Mouse (Mus musculus): ENCODE results near the gene Cdh12.

- no peak for TF ChIP-seq POLR2A (IDR thresholded peaks at IDR 0.05; ENCODE audit: control insufficient read depth in 1 of 2, insufficient read depth in 1 of 2, low read depth in 1 of 2, low read length in 2 of 2, poor library complexity in 1 of 2)
- TF ChIP-seq CTCF (IDR thresholded peaks at IDR 0.05 in 2 of 3, conservative IDR thresholded peaks at IDR 0.05 in 1 of 3; ENCODE audit: control insufficient read depth in 1 of 3, insufficient read depth in 1 of 3, low read depth in 2 of 3, low read length in 3 of 3, poor library complexity in 1 of 3, severe bottlenecking in 1 of 3): no peak
- TF ChIP-seq GATA1 (IDR thresholded peaks at IDR 0.05; ENCODE audit: low read depth, low read length): no peak
- no peak for TF ChIP-seq POLR2AphosphoS2 (IDR thresholded peaks at IDR 0.05; ENCODE audit: low read length)
- TF ChIP-seq EP300 (IDR thresholded peaks at IDR 0.05; ENCODE audit: low read depth in 1 of 2, low read length in 2 of 2): no peak
- no peak for TF ChIP-seq GABPA (IDR thresholded peaks at IDR 0.05; ENCODE audit: low read depth, low read length)
- TF ChIP-seq CHD1 (IDR thresholded peaks at IDR 0.05; ENCODE audit: low read depth, low read length): no peak
- TF ChIP-seq HCFC1 (IDR thresholded peaks at IDR 0.05; ENCODE audit: low read depth, low read length): no peak
- TF ChIP-seq MAZ (IDR thresholded peaks at IDR 0.05; ENCODE audit: low read depth, low read length): no peak
- no peak for TF ChIP-seq USF2 (IDR thresholded peaks at IDR 0.05; ENCODE audit: borderline replicate concordance in 1 of 2, insufficient read depth in 1 of 2, low read depth in 1 of 2, low read length in 2 of 2)
Measured at GRCm38 (mm10) chr15:20639155-20639554, 190.1 kb downstream of the Cdh12 start.

Data from MEL (cell line).